Mouse (Mus musculus): ENCODE measurements around the gene H2-Q1.

GRCm38 (mm10) chr17:35276304-35276864 lies 43.8 kb upstream of the H2-Q1 start:
- TF ChIP-seq CTCF (IDR thresholded peaks at IDR 0.05; ENCODE audit: insufficient read depth, low read length) (no peak), POLR2A (IDR thresholded peaks at IDR 0.05; ENCODE audit: borderline replicate concordance, extremely low read depth, low read depth, low read length) (no peak)
